Comparison of ENCODE assay signal across 11 mouse cellular contexts in the genomic region with DNA sequence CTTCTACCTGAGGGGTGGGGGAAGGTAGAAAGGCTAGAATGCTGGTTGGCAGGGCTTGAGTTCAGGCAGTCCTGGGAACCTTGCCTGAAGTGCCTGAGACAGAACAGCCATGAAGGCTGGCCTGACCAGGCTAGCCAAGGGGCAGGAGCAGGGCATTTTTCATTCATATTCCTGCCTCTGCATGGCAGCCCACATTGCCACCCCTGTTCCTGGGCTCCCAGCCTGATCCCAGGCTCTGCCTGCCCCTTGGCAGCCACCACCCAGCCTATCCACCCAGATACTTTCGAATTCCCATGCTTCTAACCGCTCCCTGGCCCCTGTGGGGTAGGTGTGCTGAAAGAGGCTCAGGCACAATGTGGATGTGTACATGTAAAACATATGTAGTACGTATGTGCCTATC. TPM values are rescaled to one million over a fixed set of nuclear protein-coding genes. Genes with fewer than 3 reads are reported as not detected.
DNase-seq lines count a peak whose midpoint lies in the region; ATAC-seq and TF ChIP-seq lines count a peak whose summit lies in the region.
"Had no signal": no experiment of that assay in that cellular context is flagged by ENCODE, and none has a peak within 500 bp of the region (broad histone marks: within the 10 kb centered on the region; RNA-seq: fewer than 3 reads in every experiment).

No protein-coding gene starts in this region.

- 87% methylated on average over 3 of the region's 3 CpGs for WGBS in hindbrain, embryonic 10.5 days
- WGBS in hindbrain, embryonic 11.5 days: 96% methylated on average over 3 of the region's 3 CpGs
- WGBS in lung, postnatal 0 days: 76% methylated on average over 3 of the region's 3 CpGs
- 82% methylated on average over 3 of the region's 3 CpGs for WGBS in hindbrain, embryonic 15.5 days
- WGBS in stomach, embryonic 14.5 days: 82% methylated on average over 3 of the region's 3 CpGs

- no peak overlapping the region for H3K4me3 ChIP-seq in hindbrain, embryonic 10.5 days
- H3K4me3 ChIP-seq in hindbrain, embryonic 11.5 days (ENCODE audit: low read depth, low read length): no peak overlapping the region
- H3K4me3 ChIP-seq in lung, postnatal 0 days (ENCODE audit: low read depth, low read length): no peak overlapping the region
- no peak overlapping the region for H3K4me3 ChIP-seq in hindbrain, embryonic 15.5 days
- no peak overlapping the region for H3K4me3 ChIP-seq in stomach, embryonic 14.5 days (ENCODE audit: low read depth, low read length)
- H3K4me3 ChIP-seq: neural tube, embryonic 12.5 days had no signal

- no peak for DNase-seq in hindbrain, embryonic 10.5 days (ENCODE audit: low spot score)
- no peak for DNase-seq in hindbrain, embryonic 11.5 days (ENCODE audit: low spot score)
- no peak for DNase-seq in lung, postnatal 0 days (ENCODE audit: low spot score)
- no peak for DNase-seq in lung, postnatal 10 days
- DNase-seq in urinary bladder, postnatal 10 days (ENCODE audit: low spot score): no peak
- no peak for DNase-seq in spleen, postnatal 14 days (ENCODE audit: low spot score in 2 of 2)
- DNase-seq: kidney, adult 18-20 months; thymus, postnatal 25 days had no signal

- no peak for TF ChIP-seq EP300 in lung, postnatal 0 days (IDR thresholded peaks at IDR 0.05)

- ATAC-seq in hindbrain, embryonic 11.5 days (ENCODE audit: low FRiP score): no peak
- no peak for ATAC-seq in lung, postnatal 0 days
- no peak for ATAC-seq in hindbrain, embryonic 15.5 days (ENCODE audit: low FRiP score, low read depth)
- ATAC-seq in stomach, embryonic 14.5 days (ENCODE audit: insufficient number of reproducible peaks, insufficient read depth, low FRiP score, low read depth): no peak

- peaks cover 8% of the 10 kb centered on the region; the same call in 1 of the 2 replicates for H3K27me3 ChIP-seq in hindbrain, embryonic 10.5 days (ENCODE audit: insufficient read depth, poor library complexity, severe bottlenecking)
- H3K27me3 ChIP-seq in hindbrain, embryonic 11.5 days (ENCODE audit: control insufficient read depth, insufficient read depth, low read length): no peaks in the 10 kb centered on the region
- H3K27me3 ChIP-seq in lung, postnatal 0 days (replicated peaks; ENCODE audit: insufficient read depth, low read length): no peaks in the 10 kb centered on the region
- no peaks in the 10 kb centered on the region for H3K27me3 ChIP-seq in hindbrain, embryonic 15.5 days
- no peaks in the 10 kb centered on the region for H3K27me3 ChIP-seq in stomach, embryonic 14.5 days (ENCODE audit: control insufficient read depth, insufficient read depth, low read length)
- H3K27me3 ChIP-seq: neural tube, embryonic 12.5 days had no signal

- TF ChIP-seq CTCF in lung, postnatal 0 days (IDR thresholded peaks at IDR 0.05): no peak

- no peaks in the 10 kb centered on the region for H3K9me3 ChIP-seq in hindbrain, embryonic 10.5 days
- H3K9me3 ChIP-seq in hindbrain, embryonic 11.5 days (ENCODE audit: control insufficient read depth, low read length): no peaks in the 10 kb centered on the region
- no peaks in the 10 kb centered on the region for H3K9me3 ChIP-seq in lung, postnatal 0 days (ENCODE audit: low read length)
- H3K9me3 ChIP-seq in hindbrain, embryonic 15.5 days: no peaks in the 10 kb centered on the region
- no peaks in the 10 kb centered on the region for H3K9me3 ChIP-seq in stomach, embryonic 14.5 days (ENCODE audit: control insufficient read depth, low read depth, low read length)
- H3K9me3 ChIP-seq: neural tube, embryonic 12.5 days had no signal

- no peaks in the 10 kb centered on the region for H3K36me3 ChIP-seq in hindbrain, embryonic 10.5 days
- H3K36me3 ChIP-seq in hindbrain, embryonic 11.5 days (ENCODE audit: control insufficient read depth, insufficient read depth, low read length): no peaks in the 10 kb centered on the region
- no peaks in the 10 kb centered on the region for H3K36me3 ChIP-seq in lung, postnatal 0 days (ENCODE audit: insufficient read depth, low read length)
- no peaks in the 10 kb centered on the region for H3K36me3 ChIP-seq in hindbrain, embryonic 15.5 days
- H3K36me3 ChIP-seq in stomach, embryonic 14.5 days (ENCODE audit: control insufficient read depth, insufficient read depth, low read length): no peaks in the 10 kb centered on the region
- H3K36me3 ChIP-seq: neural tube, embryonic 12.5 days had no signal

- H3K4me2 ChIP-seq in hindbrain, embryonic 11.5 days (replicated peaks; ENCODE audit: low read depth, low read length): no peak overlapping the region
- no peak overlapping the region for H3K4me2 ChIP-seq in lung, postnatal 0 days (replicated peaks; ENCODE audit: low read depth, low read length)
- no peak overlapping the region for H3K4me2 ChIP-seq in hindbrain, embryonic 15.5 days
- H3K4me2 ChIP-seq in stomach, embryonic 14.5 days (replicated peaks; ENCODE audit: low read depth, low read length): no peak overlapping the region

- H3K27ac ChIP-seq in hindbrain, embryonic 10.5 days: peak overlapping the region; percentile 46
- H3K27ac ChIP-seq in hindbrain, embryonic 11.5 days (ENCODE audit: low read depth, low read length): no peak overlapping the region
- H3K27ac ChIP-seq in lung, postnatal 0 days (ENCODE audit: low read length): peak overlapping the region; percentile 84; the same call in 1 of the 2 replicates
- peak overlapping the region; percentile 81 for H3K27ac ChIP-seq in hindbrain, embryonic 15.5 days (replicated peaks)
- peak overlapping the region; percentile 94 for H3K27ac ChIP-seq in stomach, embryonic 14.5 days (ENCODE audit: low read length)
- H3K27ac ChIP-seq: neural tube, embryonic 12.5 days had no signal

- peaks cover 48% of the 10 kb centered on the region for H3K4me1 ChIP-seq in hindbrain, embryonic 10.5 days (replicated peaks)
- H3K4me1 ChIP-seq in hindbrain, embryonic 11.5 days (replicated peaks; ENCODE audit: control insufficient read depth, insufficient read depth, low read length): peaks cover 2% of the 10 kb centered on the region
- peaks cover 12% of the 10 kb centered on the region; the same call in 1 of the 2 replicates for H3K4me1 ChIP-seq in lung, postnatal 0 days (ENCODE audit: insufficient read depth, low read depth, low read length)
- H3K4me1 ChIP-seq in hindbrain, embryonic 15.5 days (replicated peaks): peaks cover 31% of the 10 kb centered on the region
- H3K4me1 ChIP-seq in stomach, embryonic 14.5 days (ENCODE audit: control insufficient read depth, insufficient read depth, low read length): peaks cover 42% of the 10 kb centered on the region

- H3K9ac ChIP-seq in hindbrain, embryonic 11.5 days (ENCODE audit: low read depth, low read length): no peak overlapping the region
- H3K9ac ChIP-seq in lung, postnatal 0 days (replicated peaks; ENCODE audit: low read depth): no peak overlapping the region
- no peak overlapping the region for H3K9ac ChIP-seq in hindbrain, embryonic 15.5 days
- H3K9ac ChIP-seq in stomach, embryonic 14.5 days (replicated peaks; ENCODE audit: low read depth, low read length): no peak overlapping the region
- H3K9ac ChIP-seq: neural tube, embryonic 12.5 days had no signal

RNA-seq across cellular contexts. Expression of gene 1600014C23Rik, which starts 32.3 kb away (rescaled TPM):
- polyA plus RNA-seq in hindbrain, embryonic 10.5 days (2016; fragmentation: Nextera tagmentation; extraction: Ambion mirVana): 0.58 and 0.67 TPM in 2 replicates
- 0.32 and 0.37 TPM in 2 replicates for polyA plus RNA-seq in hindbrain, embryonic 11.5 days (2014; fragmentation: Nextera tagmentation; extraction: Ambion mirVana)
- polyA plus RNA-seq in lung, postnatal 0 days (2015; fragmentation: Nextera tagmentation; extraction: Ambion mirVana): not detected in 2 replicates
- 0.43 TPM in 1 of 2 replicates, not detected in the other for polyA plus RNA-seq in hindbrain, embryonic 15.5 days (2015; fragmentation: Nextera tagmentation; extraction: Ambion mirVana)
- polyA plus RNA-seq in stomach, embryonic 14.5 days (2014; fragmentation: Nextera tagmentation; extraction: Ambion mirVana): 0.72 TPM in 1 of 2 replicates, not detected in the other
- polyA plus RNA-seq: neural tube, embryonic 12.5 days had no signal
